Mouse (Mus musculus) kidney, adult 2 months (tissue): Measurements from ENCODE around the gene Cops4.

Experiments used
- CTCF ChIP-seq: fragments of 200-500 bp; conservative IDR thresholded peaks from 2 replicates; pipeline ENCODE4 v1.5.1; 2011; ENCODE audit warnings: low read depth, mild to moderate bottlenecking, control low read depth, low read length, moderate library complexity, mixed read lengths; ENCODE audit not compliant: insufficient read depth, insufficient read length
- POLR2A ChIP-seq: fragments of 200-500 bp; IDR thresholded peaks from one replicate; pipeline ENCODE4 v1.6.1; 2011; ENCODE audit warnings: low read depth, low read length, control low read depth

DNA sequence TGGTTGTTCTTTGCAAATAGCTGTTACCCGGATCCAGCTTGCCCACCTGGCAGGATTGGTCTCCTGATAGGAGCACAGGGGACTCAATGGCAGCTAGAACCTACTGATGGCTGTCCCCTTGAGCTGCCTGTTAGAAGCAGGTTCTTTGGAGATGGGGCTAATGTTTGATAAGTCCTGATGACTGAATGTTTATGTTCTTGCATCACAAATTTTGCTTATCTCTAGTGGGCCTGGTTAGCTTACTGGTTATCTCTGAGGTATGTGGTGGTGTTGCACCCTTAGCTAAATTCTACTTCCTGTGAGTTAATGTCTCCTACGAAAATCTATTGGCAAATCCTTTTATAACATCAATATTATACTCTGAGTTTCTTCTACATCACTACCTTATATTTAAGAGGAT, 33.8 kb downstream of the Cops4 start:
- no peak for TF ChIP-seq POLR2A
- no peak for TF ChIP-seq CTCF
